Mouse (Mus musculus): ENCODE results near the gene Dennd1a.

- TF ChIP-seq CTCF (conservative IDR thresholded peaks at IDR 0.05; ENCODE audit: low read length) (peak; percentile 44), NANOG (IDR thresholded peaks at IDR 0.05; ENCODE audit: borderline replicate concordance, low read length) (no peak), POU5F1 (IDR thresholded peaks at IDR 0.05; ENCODE audit: borderline replicate concordance, low read length) (no peak)
These were observed 361.6 kb downstream of the Dennd1a start for GRCm38 (mm10) chr2:37925413-37926132.
